Mouse (Mus musculus) layer of hippocampus, adult 18-20 months (tissue): ENCODE data around the gene Vmn2r61. TPM values are rescaled to one million over a fixed set of nuclear protein-coding genes. Genes with fewer than 3 reads are reported as not detected.

Experiments
- DNase-seq, 2 experiments: peaks; one replicate each; pipeline ENCODE4 v3.0.0; 2022; ENCODE audit warnings: low spot score in 2 of 2
- long read RNA-seq: library from polyadenylated mRNA; stranded (forward); transcript quantifications from one replicate; pipeline ENCODE4 v2.0.0, GENCODE M21; 2021
- total RNA-seq, 2 experiments: library from RNA; stranded (reverse); gene quantifications; 2 replicates each; pipeline ENCODE4 v1.2.3; 2021

The Vmn2r61 gene
- not detected for total RNA-seq
- long read RNA-seq, result 0 reads

DNA sequence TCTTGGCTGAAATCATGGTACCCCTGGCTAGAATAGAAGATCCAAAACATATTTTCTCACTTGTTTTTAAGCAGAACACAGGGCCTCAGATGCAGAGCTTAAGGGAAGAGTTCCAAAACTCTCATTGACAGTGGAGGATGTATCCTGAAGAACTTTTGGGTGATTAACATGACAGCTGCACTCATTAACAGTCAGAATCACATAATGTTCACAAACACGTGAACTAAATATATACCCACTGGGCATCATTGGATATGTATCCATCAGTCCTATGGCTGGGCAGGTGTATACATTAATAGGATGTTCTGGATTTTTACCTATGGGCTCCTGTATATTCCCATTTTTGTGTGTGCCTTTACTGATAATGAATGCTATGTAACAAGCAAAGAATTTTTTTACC lies at the start of gene Vmn2r61:
TSS of gene Vmn2r61 (plus strand) at position 301 of the 400 bp plus-strand sequence.
- DNase-seq, result no peak

Other genes with a start within 250 kb of the Vmn2r61 start
- not detected for gene Vmn2r59, start 201.0 kb upstream of the Vmn2r61 start, total RNA-seq
- gene Vmn2r60, start 152.3 kb upstream of the Vmn2r61 start, total RNA-seq, result under 1 TPM; 0.07 to 0.08 TPM
- gene 4933421I07Rik, start 188.1 kb downstream of the Vmn2r61 start, total RNA-seq, result not detected
- 10 to 100 TPM; 19.0 to 20.8 TPM for gene Zfp141, start 245.7 kb downstream of the Vmn2r61 start, total RNA-seq